Mouse (Mus musculus): Measurements from ENCODE around the gene Mr1. TPM values are rescaled to one million over a fixed set of nuclear protein-coding genes. Genes with fewer than 3 reads are reported as not detected.
A peak's percentile ranks its signal among the peaks of the same experiment; 100 is the strongest.

Mr1 gene
- polyA plus RNA-seq, 2 experiments, result 0.37 to 0.52 TPM

- H3K36me3 ChIP-seq (replicated peaks; ENCODE audit: control insufficient read depth, insufficient read depth, low read depth), result no peaks in the 10 kb centered on the region; the same call in 1 of the 2 replicates
- no peak for TF ChIP-seq CTCF (IDR thresholded peaks at IDR 0.05; ENCODE audit: low read depth)
- TF ChIP-seq EP300 (IDR thresholded peaks at IDR 0.05; ENCODE audit: low read depth), result no peak
- DNase-seq (ENCODE audit: low read depth in 3 of 3, low spot score in 3 of 3) (no peak), ATAC-seq (ENCODE audit: insufficient read depth) (no peak)
- 45% methylated on average over 14 of the region's 14 CpGs for WGBS (ENCODE audit: insufficient replicate concordance)
- no peak overlapping the region for H3K4me2 ChIP-seq (ENCODE audit: low read depth)
- H3K27ac ChIP-seq, result no peak overlapping the region
- H3K9ac ChIP-seq (replicated peaks), result no peak overlapping the region
- no peaks in the 10 kb centered on the region for H3K27me3 ChIP-seq (ENCODE audit: control insufficient read depth, insufficient read depth, low read length)
- no peaks in the 10 kb centered on the region for H3K9me3 ChIP-seq (ENCODE audit: control insufficient read depth, low read length)
- peaks cover 11 to 28% of the 10 kb centered on the region in 2 experiments for H3K4me1 ChIP-seq (replicated peaks; ENCODE audit: control insufficient read depth in 2 of 2, insufficient read depth in 2 of 2, low read length in 1 of 2)
- H3K4me3 ChIP-seq (ENCODE audit: insufficient read depth in 1 of 2, low read depth in 2 of 2, low read length in 2 of 2), result no peak overlapping the region
Observed at GRCm38 (mm10) chr1:155091842-155092800, 54.5 kb downstream of the Mr1 start.

GRCm38 (mm10) chr1:155091374-155091841 is 55.2 kb downstream of the Mr1 start:
- Histone ChIP-seq H3K4me3 (ENCODE audit: insufficient read depth in 1 of 2, low read depth in 2 of 2, low read length in 2 of 2) (no peak overlapping the region), H3K27ac (no peak overlapping the region), H3K4me2 (ENCODE audit: low read depth) (no peak overlapping the region), H3K9ac (replicated peaks) (no peak overlapping the region), H3K36me3 (replicated peaks; ENCODE audit: control insufficient read depth, insufficient read depth, low read depth) (no peaks in the 10 kb centered on the region; the same call in 1 of the 2 replicates), H3K4me1 (replicated peaks; ENCODE audit: control insufficient read depth in 2 of 2, insufficient read depth in 2 of 2, low read length in 1 of 2) (peaks cover 9 to 29% of the 10 kb centered on the region in 2 experiments; a peak in 3 of 4 replicates), H3K27me3 (ENCODE audit: control insufficient read depth, insufficient read depth, low read length) (no peaks in the 10 kb centered on the region), H3K9me3 (ENCODE audit: control insufficient read depth, low read length) (no peaks in the 10 kb centered on the region)
- WGBS (ENCODE audit: insufficient replicate concordance), result 42% methylated on average over 7 of the region's 7 CpGs
- TF ChIP-seq EP300 (IDR thresholded peaks at IDR 0.05; ENCODE audit: low read depth) (no peak), CTCF (IDR thresholded peaks at IDR 0.05; ENCODE audit: low read depth) (no peak)
- ATAC-seq (ENCODE audit: insufficient read depth) (no peak), DNase-seq (ENCODE audit: low read depth in 3 of 3, low spot score in 3 of 3) (peak in 1 of 3 experiments; percentile 37)

DNA sequence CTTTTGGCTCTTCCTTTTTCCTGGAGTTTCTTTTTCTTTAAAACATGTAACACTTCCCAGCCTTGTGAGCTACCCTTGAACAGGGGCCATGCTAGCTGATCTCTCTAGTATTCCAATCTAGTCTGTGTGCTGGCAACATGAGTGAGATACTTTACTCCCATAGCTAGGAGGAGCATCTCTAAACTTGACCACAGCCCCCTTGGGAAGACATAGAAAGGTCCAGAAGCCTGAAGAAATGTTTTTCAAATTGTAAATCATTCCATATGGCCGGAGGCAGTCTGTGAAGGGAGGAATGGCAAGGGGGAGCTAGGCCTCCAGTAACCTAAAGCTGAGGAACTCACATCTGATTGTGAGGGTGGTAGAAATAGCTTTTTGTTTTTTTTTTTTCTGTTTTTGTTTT is 55.9 kb downstream of the Mr1 start:
- H3K4me1 ChIP-seq (replicated peaks; ENCODE audit: control insufficient read depth in 2 of 2, insufficient read depth in 2 of 2, low read length in 1 of 2), result peaks cover 8 to 34% of the 10 kb centered on the region in 2 experiments; a peak in 3 of 4 replicates
- H3K27ac ChIP-seq, result no peak overlapping the region
- TF ChIP-seq CTCF (IDR thresholded peaks at IDR 0.05; ENCODE audit: low read depth), result no peak
- TF ChIP-seq EP300 (IDR thresholded peaks at IDR 0.05; ENCODE audit: low read depth), result no peak
- WGBS (ENCODE audit: insufficient replicate concordance), result 42% methylated on average over 1 of the region's 1 CpGs
- no peaks in the 10 kb centered on the region for H3K9me3 ChIP-seq (ENCODE audit: control insufficient read depth, low read length)
- ATAC-seq (ENCODE audit: insufficient read depth) (no peak), DNase-seq (ENCODE audit: low read depth in 3 of 3, low spot score in 3 of 3) (no peak)
- no peak overlapping the region for H3K9ac ChIP-seq (replicated peaks)
- no peaks in the 10 kb centered on the region for H3K27me3 ChIP-seq (ENCODE audit: control insufficient read depth, insufficient read depth, low read length)
- H3K4me2 ChIP-seq (ENCODE audit: low read depth), result no peak overlapping the region
- H3K4me3 ChIP-seq (ENCODE audit: insufficient read depth in 1 of 2, low read depth in 2 of 2, low read length in 2 of 2), result no peak overlapping the region
- H3K36me3 ChIP-seq (replicated peaks; ENCODE audit: control insufficient read depth, insufficient read depth, low read depth), result no peaks in the 10 kb centered on the region

GRCm38 (mm10) chr1:155090327-155090726 is 56.3 kb downstream of the Mr1 start:
- Histone ChIP-seq H3K4me2 (ENCODE audit: low read depth) (no peak overlapping the region), H3K9me3 (ENCODE audit: control insufficient read depth, low read length) (no peaks in the 10 kb centered on the region), H3K36me3 (replicated peaks; ENCODE audit: control insufficient read depth, insufficient read depth, low read depth) (no peaks in the 10 kb centered on the region), H3K27me3 (ENCODE audit: control insufficient read depth, insufficient read depth, low read length) (no peaks in the 10 kb centered on the region), H3K9ac (replicated peaks) (no peak overlapping the region), H3K4me1 (replicated peaks; ENCODE audit: control insufficient read depth in 2 of 2, insufficient read depth in 2 of 2, low read length in 1 of 2) (peaks cover 7 to 36% of the 10 kb centered on the region in 2 experiments; a peak in 3 of 4 replicates), H3K27ac (no peak overlapping the region), H3K4me3 (ENCODE audit: insufficient read depth in 1 of 2, low read depth in 2 of 2, low read length in 2 of 2) (no peak overlapping the region)
- ATAC-seq (ENCODE audit: insufficient read depth) (no peak), DNase-seq (ENCODE audit: low read depth in 3 of 3, low spot score in 3 of 3) (no peak)
- TF ChIP-seq EP300 (IDR thresholded peaks at IDR 0.05; ENCODE audit: low read depth) (no peak), CTCF (IDR thresholded peaks at IDR 0.05; ENCODE audit: low read depth) (no peak)
- WGBS (ENCODE audit: insufficient replicate concordance), result 89% methylated on average over 7 of the region's 7 CpGs
